Mouse (Mus musculus) Patski (cell line): ENCODE results near the gene Gm10031. TPM values are rescaled to one million over a fixed set of nuclear protein-coding genes. Genes with fewer than 3 reads are reported as not detected.
"Not testable (repeated sequence)": the region's sequence is repeated elsewhere in the genome, so short reads cannot be mapped to it uniquely, and the experiment has no call there.

Experiments used
- ATAC-seq: fragments of 100-300 bp; one replicate; pipeline ENCODE4 v1.8.0; 2021
- CTCF ChIA-PET: fragments of 350-600 bp; sonication (Branson Sonifier 250); formaldehyde crosslinking; loops from one replicate; lab custom pipeline; 2022; ENCODE audit warnings: inconsistent platforms; lab: Charles Lee
- POLR2A ChIA-PET: fragments of 350-600 bp; sonication (Branson Sonifier 250); formaldehyde crosslinking; loops from one replicate; lab custom pipeline; 2022; ENCODE audit warnings: antibody characterized with exemption, inconsistent platforms; lab: Charles Lee
- DNase-seq: peaks from one replicate; pipeline ENCODE4 v3.0.0-alpha.2; 2011; ENCODE audit warnings: low read depth, low spot score
- H3K27me3 ChIP-seq: fragments of 371-371 bp; one replicate; pipeline ENCODE4 v1.5.1; 2021
- CTCF ChIP-seq: fragments of 100-300 bp; IDR thresholded peaks from one replicate; pipeline ENCODE4 v1.5.1; 2021
- in situ Hi-C: fragments of 300-500 bp; cut with MboI; formaldehyde crosslinking; loops from 3 replicates; pipeline ENCODE4 v1.11.1; 2018; ENCODE audit warnings: low pct_unique_long_range_greater_than_20kb, mixed read lengths
- polyA plus RNA-seq: library from polyadenylated mRNA; unstranded; gene quantifications from one replicate; pipeline ENCODE4 v1.2.3, GENCODE M21; 2021

The Gm10031 gene
- polyA plus RNA-seq, 1 experiment from 2014 or later: 27.7 TPM

DNA sequence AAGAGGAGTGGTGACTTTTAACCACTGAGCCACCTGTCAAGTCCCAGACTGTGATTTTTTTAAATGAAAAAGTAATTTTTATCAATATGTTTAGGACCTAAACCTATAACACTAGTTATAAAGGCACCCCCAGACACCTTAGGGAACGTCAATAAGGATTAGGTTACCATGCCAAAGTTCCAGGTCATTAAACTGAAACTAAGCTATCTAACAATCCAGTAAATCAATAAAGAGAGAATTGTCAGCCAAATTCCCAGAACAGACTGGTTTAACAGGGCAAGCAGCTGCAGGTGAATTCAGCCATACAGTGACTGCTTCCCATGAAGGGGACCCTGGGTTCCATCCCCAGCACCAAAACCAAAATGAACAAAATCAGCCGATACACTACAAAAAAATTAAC is 17.9 kb upstream of the Gm10031 start:
- CTCF ChIA-PET: interaction anchor here (1.4 kb wide), 1 partner anchor 9 kb away, joined by 5 read pairs; no protein-coding TSS in a partner anchor
- H3K27me3 ChIP-seq: no peaks in the 10 kb centered on the region
- POLR2A ChIA-PET: no interaction called here
- in situ Hi-C loops: no loop called here
- no peak for ATAC-seq
- DNase-seq: no peak
- TF ChIP-seq CTCF: no peak

DNA sequence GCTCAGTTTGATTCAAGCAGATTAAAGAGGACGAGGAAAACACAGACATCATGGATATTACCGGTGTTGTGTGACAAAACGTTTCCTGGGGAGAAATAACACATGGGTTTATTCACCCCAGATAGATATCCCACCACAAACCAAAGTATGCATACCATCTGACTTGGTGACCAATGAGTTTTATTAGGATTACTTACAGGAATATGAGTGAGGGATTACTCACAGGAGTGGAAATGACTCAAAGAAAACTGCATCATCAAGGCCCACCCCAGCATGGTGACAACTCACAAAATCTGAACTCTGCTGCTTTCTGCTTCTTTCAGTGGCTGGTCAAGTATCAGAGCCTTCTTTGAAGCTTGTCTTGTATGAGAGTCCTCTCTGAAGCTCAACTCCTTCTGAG is 16.1 kb upstream of the Gm10031 start:
- ChIA-PET CTCF (no interaction called here), POLR2A (no interaction called here)
- in situ Hi-C loops: no loop called here
- no peak for TF ChIP-seq CTCF
- H3K27me3 ChIP-seq: no peaks in the 10 kb centered on the region
- DNase-seq: peak; percentile 3
- ATAC-seq: no peak

DNA sequence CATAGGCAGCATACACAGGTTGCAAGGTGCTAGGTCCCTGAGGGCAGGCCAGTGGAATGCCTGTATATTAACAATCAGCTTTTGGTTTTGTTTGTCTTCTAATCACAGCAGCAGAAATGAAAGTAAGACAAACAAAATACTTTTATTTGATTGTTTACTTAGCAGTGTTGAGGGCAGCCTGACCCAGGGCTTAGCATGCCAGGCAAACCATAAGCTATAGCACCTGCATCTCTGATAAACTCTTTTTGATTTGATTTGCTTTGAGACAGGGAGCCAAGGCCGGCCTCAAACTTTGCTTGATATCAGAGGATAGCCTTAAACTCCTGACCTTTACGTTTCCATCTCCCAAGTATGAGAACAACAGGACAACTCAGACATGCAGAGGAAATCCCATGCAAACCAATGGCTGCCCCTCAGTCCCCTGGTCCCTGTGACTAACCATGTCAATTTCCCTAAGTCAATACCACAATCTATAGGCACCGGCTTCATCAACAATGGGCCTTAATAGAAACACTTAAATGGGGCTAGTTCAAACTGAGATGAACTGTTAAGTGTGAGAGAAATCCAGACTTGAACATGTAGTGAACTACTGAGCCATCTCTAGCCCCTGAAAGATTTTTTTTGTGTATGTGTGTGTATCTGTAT is 3.6 kb upstream of the Gm10031 start:
- POLR2A ChIA-PET: no interaction called here
- CTCF ChIA-PET: no interaction called here
- no peak for DNase-seq
- TF ChIP-seq CTCF: no peak
- H3K27me3 ChIP-seq: no peaks in the 10 kb centered on the region
- ATAC-seq: no peak
- in situ Hi-C loops: no loop called here

DNA sequence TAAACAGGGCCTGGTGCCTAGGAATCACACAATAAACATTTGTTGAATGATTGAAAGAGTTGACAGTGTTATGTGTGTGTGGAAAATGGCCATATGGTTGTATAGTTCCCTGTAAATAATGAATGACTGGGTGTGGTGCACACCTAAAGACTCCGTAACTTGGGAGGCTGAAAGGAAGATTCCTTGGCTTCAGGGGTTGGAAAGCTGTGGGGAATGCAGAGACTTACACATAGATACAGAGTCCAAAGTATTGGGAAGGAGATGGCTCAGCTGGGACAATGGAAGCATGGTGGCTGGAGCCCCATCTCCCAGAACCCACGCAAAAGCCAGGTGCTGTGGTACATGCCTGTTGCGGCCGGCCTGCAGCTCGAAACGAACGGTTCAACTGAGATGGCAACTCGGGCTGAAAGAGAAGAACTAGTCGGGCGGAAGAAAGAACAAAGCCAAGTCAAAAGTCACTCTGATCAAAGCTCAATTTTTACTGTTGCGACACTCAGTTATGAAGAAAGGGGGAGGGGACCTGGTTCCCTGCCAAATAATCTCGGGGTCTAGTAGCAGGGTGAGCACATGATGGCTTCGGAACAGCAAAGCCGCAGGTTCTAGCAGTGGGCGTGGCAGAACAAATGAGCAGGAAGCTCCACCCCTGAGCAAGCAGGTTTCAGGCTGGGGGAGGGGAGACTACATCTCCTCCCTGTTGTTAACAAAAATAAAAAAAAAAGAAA is 1.9 kb upstream of the Gm10031 start:
- TF ChIP-seq CTCF: no peak
- ChIA-PET CTCF (no interaction called here), POLR2A (no interaction called here)
- no peaks in the 10 kb centered on the region for H3K27me3 ChIP-seq
- DNase-seq (no peak), ATAC-seq (no peak)
- in situ Hi-C loops: no loop called here

DNA sequence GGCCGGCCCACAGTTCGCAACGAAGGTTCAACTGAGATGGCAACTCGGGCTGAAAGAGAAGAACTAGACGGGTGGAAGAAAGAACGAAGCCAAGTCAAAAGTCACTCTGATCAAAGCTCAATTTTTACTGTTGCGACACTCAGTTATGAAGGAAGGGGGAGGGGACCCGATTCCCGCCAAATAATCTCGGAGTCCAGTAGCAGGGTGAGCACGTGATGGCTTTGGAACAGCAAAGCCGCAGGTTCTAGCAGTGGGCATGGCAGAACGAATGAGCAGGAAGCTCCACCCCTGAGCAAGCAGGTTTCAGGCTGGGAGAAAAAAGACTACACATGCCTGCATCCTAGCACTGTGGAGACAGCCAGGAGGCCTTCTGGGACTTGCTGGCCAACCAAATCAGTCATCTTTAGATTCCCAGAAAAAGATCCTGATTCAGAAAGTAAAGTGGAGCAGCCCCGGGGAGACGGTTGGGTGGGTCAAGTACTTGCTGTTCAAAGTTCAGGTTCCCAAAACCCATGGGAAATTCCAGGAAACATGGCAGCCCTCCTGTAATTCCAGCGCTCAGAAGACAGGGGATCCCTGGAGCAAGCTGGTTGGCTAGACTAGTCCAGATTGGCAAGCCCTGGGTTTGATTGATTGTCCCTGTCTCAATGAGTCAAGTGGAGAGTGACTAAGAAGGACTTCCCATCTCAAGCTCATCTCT is 8.8 kb downstream of the Gm10031 start:
- POLR2A ChIA-PET, H3K27me3 ChIP-seq, ATAC-seq, DNase-seq, in situ Hi-C loops: not testable (repeated sequence)
- CTCF ChIA-PET: interaction anchor here (1.0 kb wide), 1 partner anchor 114 kb away, joined by 3 read pairs; no protein-coding TSS in a partner anchor

DNA sequence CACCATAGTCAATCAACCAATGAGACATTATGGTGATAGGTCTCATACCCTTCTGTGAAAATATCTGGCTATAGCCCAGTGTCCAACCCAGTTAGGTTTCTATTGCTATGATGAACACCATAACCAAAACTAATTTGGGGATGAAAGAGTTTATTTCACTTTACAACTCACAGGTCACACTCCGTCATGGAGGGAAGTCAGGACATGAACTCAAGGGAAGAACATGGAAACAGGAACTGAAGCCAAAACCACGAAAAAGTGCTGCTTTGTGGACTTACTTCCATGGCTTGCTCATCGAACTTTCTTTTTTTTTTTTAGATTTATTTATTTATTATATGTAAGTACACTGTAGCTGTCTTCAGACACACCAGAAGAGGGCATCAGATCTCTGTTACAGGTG is 9.7 kb downstream of the Gm10031 start:
- POLR2A ChIA-PET: no interaction called here
- no peaks in the 10 kb centered on the region for H3K27me3 ChIP-seq

DNA sequence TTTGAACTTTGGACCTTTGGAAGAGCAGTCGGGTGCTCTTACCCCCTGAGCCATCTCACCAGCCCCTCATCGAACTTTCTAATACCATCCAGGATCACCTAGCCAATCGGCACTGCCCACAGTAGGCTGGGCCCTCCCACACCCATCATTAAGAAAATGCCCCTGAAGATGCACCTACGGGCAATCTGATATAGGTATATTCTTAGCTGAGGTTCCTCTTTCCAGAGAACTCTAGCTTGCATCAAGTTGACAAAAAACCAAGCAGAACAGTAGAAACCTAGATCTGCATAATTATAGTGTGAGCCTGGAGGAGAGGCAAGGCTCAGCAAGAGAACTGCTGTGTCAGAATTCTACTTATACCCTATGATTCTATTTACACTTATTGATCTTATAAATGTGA is 10.1 kb downstream of the Gm10031 start:
- ChIA-PET CTCF (no interaction called here), POLR2A (no interaction called here)
- H3K27me3 ChIP-seq: no peaks in the 10 kb centered on the region
- in situ Hi-C loops: no loop called here
- ATAC-seq: no peak
- TF ChIP-seq CTCF: no peak
- no peak for DNase-seq

More for the DNA sequence above, 9.7 kb downstream of the Gm10031 start:
- DNase-seq (no peak), ATAC-seq (no peak)
- CTCF ChIA-PET: interaction anchor here (1.0 kb wide), 1 partner anchor 115 kb away, joined by 3 read pairs; no protein-coding TSS in a partner anchor
- in situ Hi-C loops: no loop called here
- TF ChIP-seq CTCF: no peak

DNA sequence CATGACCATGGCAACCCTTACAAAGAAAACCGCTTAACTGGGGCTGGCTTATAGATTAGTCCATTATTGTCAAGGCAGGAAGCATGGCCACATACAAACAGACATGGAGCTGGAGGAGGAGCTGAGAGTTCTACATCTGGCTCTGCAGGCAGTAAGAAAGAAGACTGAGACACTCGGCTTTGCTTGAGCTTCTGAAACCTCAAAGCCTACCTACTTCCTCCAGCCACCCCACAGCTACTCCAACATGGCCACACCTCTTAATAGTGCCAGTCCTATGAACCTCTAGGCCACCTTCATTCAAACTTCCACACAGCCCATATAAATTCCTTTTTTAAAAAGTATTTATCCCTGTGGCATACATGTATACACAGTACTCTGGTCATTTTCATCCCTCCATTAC is 13.2 kb downstream of the Gm10031 start:
- H3K27me3 ChIP-seq: no peaks in the 10 kb centered on the region
- POLR2A ChIA-PET: no interaction called here
- no peak for ATAC-seq
- CTCF ChIA-PET: interaction anchor here (1.2 to 1.3 kb wide), 2 partner anchors 100 to 270 kb away, joined by 3 read pairs; no protein-coding TSS in a partner anchor
- no peak for DNase-seq
- no peak for TF ChIP-seq CTCF
- in situ Hi-C loops: no loop called here

DNA sequence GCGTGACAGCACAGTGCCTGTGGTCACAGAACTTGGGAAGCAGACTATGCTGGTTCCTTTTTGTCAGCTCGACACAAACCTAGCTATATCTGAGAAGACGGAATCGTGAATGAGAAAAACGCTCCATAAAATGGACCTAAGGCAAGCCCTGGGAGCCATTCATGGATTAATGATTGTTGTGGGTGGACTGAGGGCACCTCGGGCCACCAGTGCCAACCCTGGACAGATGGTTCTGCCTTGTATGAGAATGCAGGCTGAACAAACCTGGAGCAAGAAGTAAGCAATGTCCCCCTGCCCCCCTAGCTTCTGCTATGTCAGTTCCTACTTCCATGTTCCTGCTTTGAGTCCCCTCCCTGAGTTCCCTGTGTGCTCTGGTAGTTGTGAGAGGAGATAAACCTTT is 13.9 kb downstream of the Gm10031 start:
- DNase-seq: no peak
- POLR2A ChIA-PET: interaction anchor here (0.6 kb wide), 1 partner anchor 626 kb away, joined by 3 read pairs; no protein-coding TSS in a partner anchor
- ATAC-seq: no peak
- H3K27me3 ChIP-seq: no peaks in the 10 kb centered on the region
- no peak for TF ChIP-seq CTCF
- in situ Hi-C loops: no loop called here
- CTCF ChIA-PET: interaction anchor here (1.0 to 1.6 kb wide), 5 partner anchors 94 to 271 kb away, joined by 3 to 4 read pairs (median 3); no protein-coding TSS in a partner anchor

DNA sequence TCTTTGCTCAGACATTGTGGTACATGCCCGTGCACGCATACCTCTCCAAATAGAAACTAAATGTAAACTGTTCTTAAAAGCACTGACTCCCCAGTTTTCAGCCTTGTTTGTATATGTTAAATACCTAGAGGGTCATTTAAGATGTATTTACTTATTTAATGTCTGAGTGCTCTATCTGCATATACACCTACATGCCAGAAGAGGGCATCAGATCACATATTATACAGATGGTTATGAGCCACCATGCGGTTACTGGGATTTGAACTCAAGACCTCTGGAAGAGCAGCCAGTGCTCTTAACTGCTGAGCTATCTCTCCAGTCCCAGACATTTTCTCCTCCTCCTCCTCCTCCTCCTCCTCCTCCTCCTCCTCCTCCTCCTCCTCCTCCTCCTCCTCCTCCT is 14.6 kb downstream of the Gm10031 start:
- no peaks in the 10 kb centered on the region for H3K27me3 ChIP-seq
- TF ChIP-seq CTCF: peak; percentile 58
- CTCF ChIA-PET: interaction anchor here (1.0 to 1.6 kb wide), 4 partner anchors 94 to 121 kb away, joined by 3 to 4 read pairs (median 4); no protein-coding TSS in a partner anchor

More for the DNA sequence above, 14.6 kb downstream of the Gm10031 start:
- POLR2A ChIA-PET: no interaction called here
- ATAC-seq (no peak), DNase-seq (no peak)
- in situ Hi-C loops: no loop called here
